Mouse (Mus musculus) liver, embryonic 11.5 days (tissue): ENCODE data around the gene Fmnl2. TPM values are rescaled to one million over a fixed set of nuclear protein-coding genes. Genes with fewer than 3 reads are reported as not detected.

ENCODE experiments used
- ATAC-seq: fragments of 200-750 bp; cut with Nextera tagmentation; replicated peaks from 2 replicates; pipeline ENCODE4 v1.8.0; 2017; ENCODE audit warnings: moderate number of reproducible peaks, mild to moderate bottlenecking, moderate TSS enrichment, moderate library complexity; ENCODE audit not compliant: low FRiP score
- DNase-seq: peaks from one replicate; pipeline ENCODE4 v3.0.0-alpha.2; 2017; ENCODE audit warnings: low spot score
- H3K27ac ChIP-seq: fragments of 300-500 bp; sonication (generic); 2 replicates; pipeline ENCODE4 v1.5.1; 2014; ENCODE audit warnings: mild to moderate bottlenecking, low read depth, low read length, control low read depth
- H3K27me3 ChIP-seq: fragments of 300-500 bp; sonication (generic); replicated peaks from 2 replicates; pipeline ENCODE4 v1.6.1; 2014; ENCODE audit warnings: low read length, mixed read lengths; ENCODE audit not compliant: control insufficient read depth, insufficient read depth
- H3K36me3 ChIP-seq: fragments of 300-500 bp; sonication (generic); 2 replicates; pipeline ENCODE4 v1.6.1; 2014; ENCODE audit warnings: mild to moderate bottlenecking, low read length, moderate library complexity, mixed read lengths; ENCODE audit not compliant: control insufficient read depth, insufficient read depth
- H3K4me1 ChIP-seq: fragments of 300-500 bp; sonication (generic); replicated peaks from 2 replicates; pipeline ENCODE4 v1.6.1; 2014; ENCODE audit warnings: low read length, mixed read lengths; ENCODE audit not compliant: control insufficient read depth, insufficient read depth
- H3K4me2 ChIP-seq: fragments of 300-500 bp; sonication (generic); 2 replicates; pipeline ENCODE4 v1.6.1; 2014; ENCODE audit warnings: mild to moderate bottlenecking, control low read depth, moderate library complexity
- H3K4me3 ChIP-seq: fragments of 300-500 bp; sonication (generic); 2 replicates; pipeline ENCODE4 v1.5.1; 2014; ENCODE audit warnings: low read depth, low read length, control low read depth
- H3K9ac ChIP-seq: fragments of 300-500 bp; sonication (generic); 2 replicates; pipeline ENCODE4 v1.6.1; 2014; ENCODE audit warnings: low read depth, low read length, control low read depth
- H3K9me3 ChIP-seq: fragments of 300-500 bp; sonication (generic); 2 replicates; pipeline ENCODE4 v1.6.1; 2016; ENCODE audit warnings: low read length, inconsistent platforms, mixed read lengths; ENCODE audit not compliant: control insufficient read depth
- WGBS: fragments of 180-500 bp; shearing (Covaris S2); extraction: QIAGEN DNeasy Blood & Tissue Kit; methylation state at CpG from one replicate; pipeline ENCODE4 v1.1.7; 2014; 5-methylcytosine and 5-hydroxymethylcytosine counted together
- polyA plus RNA-seq: library from polyadenylated mRNA; unstranded; fragments of >200 nt; fragmentation: Nextera tagmentation; extraction: Ambion mirVana; gene quantifications from 2 replicates; pipeline ENCODE4 v1.2.1, GENCODE M21; 2014

Gene Fmnl2
- polyA plus RNA-seq, 1 experiment from 2014 or later, result 1.5 TPM

- Histone ChIP-seq H3K4me2 (no peak overlapping the region), H3K27me3 (no peaks in the 10 kb centered on the region), H3K4me1 (no peaks in the 10 kb centered on the region), H3K36me3 (no peaks in the 10 kb centered on the region), H3K9me3 (no peaks in the 10 kb centered on the region), H3K9ac (no peak overlapping the region), H3K27ac (no peak overlapping the region), H3K4me3 (no peak overlapping the region)
- WGBS, result 61% methylated on average over 6 of the region's 6 CpGs
- no peak for DNase-seq
- ATAC-seq, result peak; percentile 41
These were observed 37.4 kb downstream of the Fmnl2 start for GRCm38 (mm10) chr2:52894983-52895621.

- Histone ChIP-seq H3K27ac (no peak overlapping the region), H3K9ac (no peak overlapping the region), H3K4me2 (no peak overlapping the region), H3K4me3 (no peak overlapping the region), H3K4me1 (no peaks in the 10 kb centered on the region), H3K27me3 (no peaks in the 10 kb centered on the region), H3K9me3 (no peaks in the 10 kb centered on the region), H3K36me3 (no peaks in the 10 kb centered on the region)
- no peak for DNase-seq
- ATAC-seq, result no peak
- WGBS, result 78% methylated on average over 3 of the region's 3 CpGs
These were observed 39.3 kb downstream of the Fmnl2 start for GRCm38 (mm10) chr2:52896995-52897394.

GRCm38 (mm10) chr2:52900780-52901179, 43.1 kb downstream of the Fmnl2 start:
- no peak overlapping the region for H3K9ac ChIP-seq
- H3K4me1 ChIP-seq, result peaks cover 11% of the 10 kb centered on the region
- WGBS, result 98% methylated on average over 4 of the region's 4 CpGs
- no peak overlapping the region for H3K27ac ChIP-seq
- no peaks in the 10 kb centered on the region for H3K27me3 ChIP-seq
- no peaks in the 10 kb centered on the region for H3K9me3 ChIP-seq
- H3K4me3 ChIP-seq, result no peak overlapping the region
- no peak overlapping the region for H3K4me2 ChIP-seq
- DNase-seq, result no peak
- no peak for ATAC-seq
- H3K36me3 ChIP-seq, result no peaks in the 10 kb centered on the region

GRCm38 (mm10) chr2:52901300-52902013, 43.8 kb downstream of the Fmnl2 start:
- no peak overlapping the region for H3K9ac ChIP-seq
- no peak overlapping the region for H3K4me3 ChIP-seq
- no peak overlapping the region for H3K4me2 ChIP-seq
- peaks cover 11% of the 10 kb centered on the region for H3K4me1 ChIP-seq
- H3K36me3 ChIP-seq, result no peaks in the 10 kb centered on the region
- H3K27ac ChIP-seq, result no peak overlapping the region
- WGBS, result 88% methylated on average over 6 of the region's 6 CpGs
- H3K27me3 ChIP-seq, result no peaks in the 10 kb centered on the region
- DNase-seq (no peak), ATAC-seq (no peak)
- H3K9me3 ChIP-seq, result no peaks in the 10 kb centered on the region

- ATAC-seq (no peak), DNase-seq (no peak)
- Histone ChIP-seq H3K36me3 (no peaks in the 10 kb centered on the region), H3K9me3 (no peaks in the 10 kb centered on the region), H3K4me2 (no peak overlapping the region), H3K4me3 (no peak overlapping the region), H3K27ac (no peak overlapping the region), H3K9ac (no peak overlapping the region), H3K4me1 (peaks cover 11% of the 10 kb centered on the region), H3K27me3 (no peaks in the 10 kb centered on the region)
- 79% methylated on average over 3 of the region's 3 CpGs for WGBS
These were observed 44.8 kb downstream of the Fmnl2 start for GRCm38 (mm10) chr2:52902456-52902855.

- DNase-seq, result no peak
- no peaks in the 10 kb centered on the region for H3K36me3 ChIP-seq
- 59% methylated on average over 8 of the region's 8 CpGs for WGBS
- peak; percentile 77; the same call in 1 of the 2 replicates for ATAC-seq
- no peak overlapping the region for H3K9ac ChIP-seq
- H3K27me3 ChIP-seq, result no peaks in the 10 kb centered on the region
- no peak overlapping the region for H3K27ac ChIP-seq
- H3K4me1 ChIP-seq, result peaks cover 11% of the 10 kb centered on the region
- no peak overlapping the region for H3K4me3 ChIP-seq
- 0 out of 2 replicates have a peak overlapping the region, but pooled peaks have one; percentile 5 for H3K4me2 ChIP-seq
- H3K9me3 ChIP-seq, result no peaks in the 10 kb centered on the region
These were observed 45.7 kb downstream of the Fmnl2 start for GRCm38 (mm10) chr2:52903228-52903963.

- Histone ChIP-seq H3K9ac (no peak overlapping the region), H3K4me3 (no peak overlapping the region), H3K27ac (no peak overlapping the region), H3K4me2 (no peak overlapping the region), H3K4me1 (peaks cover 11% of the 10 kb centered on the region), H3K27me3 (no peaks in the 10 kb centered on the region), H3K9me3 (no peaks in the 10 kb centered on the region), H3K36me3 (no peaks in the 10 kb centered on the region)
- WGBS, result 70% methylated on average over 5 of the region's 5 CpGs
- ATAC-seq, result no peak
- DNase-seq, result no peak
These were observed 46.9 kb downstream of the Fmnl2 start for GRCm38 (mm10) chr2:52904526-52904925.

GRCm38 (mm10) chr2:52913311-52913710, 55.7 kb downstream of the Fmnl2 start:
- ATAC-seq (no peak), DNase-seq (no peak)
- no peak overlapping the region for H3K9ac ChIP-seq
- WGBS, result 34% methylated on average over 2 of the region's 2 CpGs
- no peak overlapping the region for H3K27ac ChIP-seq
- no peaks in the 10 kb centered on the region for H3K9me3 ChIP-seq
- no peaks in the 10 kb centered on the region for H3K36me3 ChIP-seq
- no peak overlapping the region for H3K4me2 ChIP-seq
- H3K4me3 ChIP-seq, result no peak overlapping the region
- H3K4me1 ChIP-seq, result no peaks in the 10 kb centered on the region
- H3K27me3 ChIP-seq, result no peaks in the 10 kb centered on the region
